Mouse (Mus musculus) lung, postnatal 0 days (tissue): ENCODE results near the gene Tssc4. TPM values are rescaled to one million over a fixed set of nuclear protein-coding genes. Genes with fewer than 3 reads are reported as not detected.

Experiments used
- ATAC-seq: fragments of 200-750 bp; cut with Nextera tagmentation; 2 replicates; pipeline ENCODE4 v1.8.0; 2017; ENCODE audit warnings: moderate library complexity
- DNase-seq: peaks from one replicate; pipeline ENCODE4 v3.0.0-alpha.2; 2016; ENCODE audit warnings: low spot score
- H3K27ac ChIP-seq: fragments of 300-500 bp; sonication (generic); 2 replicates; pipeline ENCODE4 v1.5.1; 2014; ENCODE audit warnings: antibody characterized with exemption, mild to moderate bottlenecking, low read length, mixed read lengths
- H3K27me3 ChIP-seq: fragments of 300-500 bp; sonication (generic); replicated peaks from 2 replicates; pipeline ENCODE4 v1.6.1; 2014; ENCODE audit warnings: low read length, mixed read lengths; ENCODE audit not compliant: insufficient read depth
- H3K36me3 ChIP-seq: fragments of 300-500 bp; sonication (generic); 2 replicates; pipeline ENCODE4 v1.6.1; 2014; ENCODE audit warnings: low read length, mixed read lengths; ENCODE audit not compliant: insufficient read depth
- H3K4me1 ChIP-seq: fragments of 300-500 bp; sonication (generic); 2 replicates; pipeline ENCODE4 v1.6.1; 2014; ENCODE audit warnings: antibody characterized with exemption, low read depth, low read length, mixed read lengths; ENCODE audit not compliant: insufficient read depth
- H3K4me2 ChIP-seq: fragments of 300-500 bp; sonication (generic); replicated peaks from 2 replicates; pipeline ENCODE4 v1.6.1; 2014; ENCODE audit warnings: low read depth, mild to moderate bottlenecking, low read length, moderate library complexity, mixed read lengths
- H3K4me3 ChIP-seq: fragments of 300-500 bp; sonication (generic); 2 replicates; pipeline ENCODE4 v1.5.1; 2014; ENCODE audit warnings: low read depth, low read length
- H3K9ac ChIP-seq: fragments of 300-500 bp; sonication (generic); replicated peaks from 2 replicates; pipeline ENCODE4 v1.6.1; 2014; ENCODE audit warnings: low read depth, mild to moderate bottlenecking
- H3K9me3 ChIP-seq: fragments of 300-500 bp; sonication (generic); 2 replicates; pipeline ENCODE4 v1.6.1; 2016; ENCODE audit warnings: low read length, mixed read lengths
- CTCF ChIP-seq: IDR thresholded peaks from 2 replicates; pipeline ENCODE4 v1.5.1; 2016; ENCODE audit warnings: antibody characterized with exemption, mild to moderate bottlenecking
- EP300 ChIP-seq: IDR thresholded peaks from 2 replicates; pipeline ENCODE4 v1.6.1; 2016; ENCODE audit warnings: antibody characterized with exemption, mild to moderate bottlenecking, control low read depth
- WGBS: fragments of 180-500 bp; shearing (Covaris S2); extraction: QIAGEN DNeasy Blood & Tissue Kit; methylation state at CpG from one replicate; pipeline ENCODE4 v1.1.7; 2014; 5-methylcytosine and 5-hydroxymethylcytosine counted together
- polyA plus RNA-seq: library from polyadenylated mRNA; unstranded; fragments of >200 nt; fragmentation: Nextera tagmentation; extraction: Ambion mirVana; gene quantifications from 2 replicates; pipeline ENCODE4 v1.2.1, GENCODE M21; 2015

Tssc4 gene
- polyA plus RNA-seq, 1 experiment from 2014 or later: 52.3 TPM

DNA sequence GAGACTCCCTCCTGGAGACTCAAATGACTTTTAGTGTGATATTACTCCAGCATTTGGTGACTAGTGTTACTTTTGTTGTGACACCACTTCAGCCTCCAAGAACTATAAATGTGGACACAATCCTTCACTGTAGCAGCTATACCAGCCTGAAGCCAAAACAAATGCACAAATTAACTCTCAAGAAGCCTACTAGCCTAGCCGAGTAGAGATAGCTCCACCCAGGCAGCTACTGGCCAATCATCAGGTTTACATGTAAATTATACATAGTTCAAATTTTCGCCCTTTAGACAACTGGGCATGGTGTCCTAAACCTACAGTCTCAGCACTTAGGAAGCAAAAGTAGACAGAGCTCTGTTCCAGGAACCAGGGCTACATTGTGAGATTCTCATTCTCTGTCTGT lies 17.7 kb upstream of the Tssc4 start:
- DNase-seq (no peak), ATAC-seq (no peak)
- no peaks in the 10 kb centered on the region for H3K9me3 ChIP-seq
- H3K4me2 ChIP-seq: no peak overlapping the region
- no peak overlapping the region for H3K9ac ChIP-seq
- no peak overlapping the region for H3K4me3 ChIP-seq
- no peak overlapping the region for H3K27ac ChIP-seq
- no peaks in the 10 kb centered on the region for H3K36me3 ChIP-seq
- H3K27me3 ChIP-seq: no peaks in the 10 kb centered on the region
- H3K4me1 ChIP-seq: peaks cover 32% of the 10 kb centered on the region; the same call in 1 of the 2 replicates
- WGBS: 44% methylated on average over 2 of the region's 2 CpGs
- TF ChIP-seq EP300 (no peak), CTCF (no peak)

DNA sequence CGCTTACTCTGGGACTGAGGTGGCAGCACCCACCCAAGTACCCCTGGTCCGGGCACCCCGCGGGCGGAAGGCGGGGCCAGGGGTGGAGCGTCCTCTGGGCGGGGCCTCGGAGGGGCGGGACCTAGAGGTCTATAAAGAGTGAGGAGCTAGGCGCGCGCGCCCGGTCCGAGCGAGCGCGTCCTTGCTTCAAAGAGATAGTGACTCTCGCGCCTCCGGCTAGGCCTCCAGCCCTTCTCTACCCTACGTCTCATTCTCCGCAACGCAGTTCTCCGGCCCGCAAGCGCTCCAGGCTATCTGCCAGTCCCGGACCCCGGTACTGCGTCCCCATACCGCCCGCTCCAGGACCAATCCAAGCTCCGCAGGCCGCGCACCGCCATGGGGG lies 16.4 kb upstream of the Tssc4 start, which contains the start of gene Cd81:
TSS of gene Cd81 (plus strand) at position 114 of the 382 bp plus-strand sequence.
- Histone ChIP-seq H3K4me3 (peak within 1 kb of the TSS; percentile 90), H3K4me1 (peaks cover 44% of the 10 kb centered on the region; the same call in 1 of the 2 replicates), H3K27me3 (no peaks in the 10 kb centered on the region), H3K9ac (peak within 1 kb of the TSS; percentile 88), H3K4me2 (peak within 1 kb of the TSS; percentile 86), H3K9me3 (no peaks in the 10 kb centered on the region), H3K27ac (peak within 1 kb of the TSS; percentile 94), H3K36me3 (no peaks in the 10 kb centered on the region)
- WGBS: under 1% methylated on average over 32 of the region's 37 CpGs
- ATAC-seq: peak; percentile 79
- DNase-seq: peak; percentile 87
- TF ChIP-seq EP300 (no peak), CTCF (no peak)

DNA sequence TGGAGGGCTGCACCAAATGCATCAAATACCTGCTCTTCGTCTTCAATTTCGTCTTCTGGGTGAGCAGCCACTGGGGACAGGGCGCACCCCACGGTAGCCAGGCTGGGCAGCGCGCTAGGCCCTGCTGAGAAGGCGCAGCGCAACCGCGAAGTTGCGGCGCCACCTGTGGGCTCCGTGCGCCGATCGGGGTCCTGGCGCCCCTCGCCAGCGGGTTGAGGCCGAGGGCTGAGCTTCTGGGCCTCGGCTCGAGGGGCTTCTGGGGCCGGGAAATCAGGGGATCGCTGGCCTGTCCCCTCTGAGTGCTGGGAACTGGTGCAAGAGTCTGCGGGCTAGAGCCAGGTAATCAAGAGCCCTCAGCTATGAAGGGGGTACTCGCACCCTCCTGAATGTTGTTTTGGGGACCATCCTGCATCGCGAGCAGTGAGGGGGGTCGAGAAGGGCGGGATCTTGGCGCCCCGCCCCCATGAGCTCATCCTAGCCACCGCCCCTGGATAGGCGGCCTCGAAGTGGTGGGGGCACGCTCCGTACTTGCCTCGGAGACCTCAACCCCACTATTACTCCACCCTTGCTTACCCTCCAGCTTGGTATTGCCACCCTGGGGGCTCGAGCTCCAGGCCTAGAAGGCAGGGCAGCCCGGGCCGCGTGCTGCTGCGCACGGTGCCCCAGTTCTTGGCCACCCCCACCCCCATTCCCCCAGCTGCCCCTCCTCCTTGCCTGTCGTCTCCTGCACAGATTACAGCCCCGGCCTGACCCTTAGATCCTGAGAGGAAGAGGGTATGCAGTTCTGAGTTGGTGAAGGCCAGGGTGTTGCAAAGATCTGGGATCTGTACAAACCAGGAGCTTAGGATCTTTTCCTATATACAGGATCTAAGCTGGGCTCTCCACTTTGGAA lies 15.8 kb upstream of the Tssc4 start:
- Histone ChIP-seq H3K27me3 (no peaks in the 10 kb centered on the region), H3K36me3 (no peaks in the 10 kb centered on the region), H3K27ac (peak overlapping the region; percentile 94), H3K9ac (peak overlapping the region; percentile 88), H3K4me2 (peak overlapping the region; percentile 86), H3K4me1 (peaks cover 50% of the 10 kb centered on the region), H3K4me3 (peak overlapping the region; percentile 90), H3K9me3 (no peaks in the 10 kb centered on the region)
- TF ChIP-seq CTCF (peak; percentile 53), EP300 (no peak)
- peak; percentile 58 for ATAC-seq
- under 1% methylated on average over 44 of the region's 46 CpGs for WGBS
- DNase-seq: peak; percentile 74

DNA sequence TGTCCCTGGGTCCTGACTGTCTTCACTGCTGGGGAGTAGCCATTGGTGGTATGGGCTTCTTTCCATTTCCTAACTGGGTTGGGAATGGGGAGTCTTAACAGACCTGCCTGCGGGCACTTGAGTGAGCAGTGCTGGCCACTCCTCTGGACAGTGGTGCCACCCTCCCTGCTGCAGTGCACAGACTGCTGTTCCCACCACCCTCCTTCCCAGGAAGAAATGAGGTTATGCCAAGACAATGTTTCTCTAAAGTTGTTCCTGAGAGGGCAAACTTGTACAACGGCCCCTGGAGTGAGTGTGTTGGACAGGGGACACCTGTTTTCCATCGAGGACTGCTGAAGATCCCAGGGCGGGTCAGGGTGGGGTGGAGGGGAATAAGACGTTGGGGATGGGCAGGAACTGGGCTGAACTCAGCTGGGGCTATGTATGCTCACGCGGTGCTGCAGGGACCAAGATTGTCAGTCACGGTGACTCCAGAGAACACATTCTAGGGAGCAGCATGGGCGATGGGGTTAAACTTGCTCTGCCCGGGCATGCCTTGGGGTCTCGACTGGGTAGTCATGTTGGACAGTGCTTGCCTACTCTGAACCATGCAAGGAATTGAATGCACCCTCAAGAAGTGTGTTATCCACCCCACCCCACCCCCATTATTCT lies 15.0 kb upstream of the Tssc4 start:
- H3K4me1 ChIP-seq: peaks cover 57% of the 10 kb centered on the region
- DNase-seq: peak; percentile 58

DNA sequence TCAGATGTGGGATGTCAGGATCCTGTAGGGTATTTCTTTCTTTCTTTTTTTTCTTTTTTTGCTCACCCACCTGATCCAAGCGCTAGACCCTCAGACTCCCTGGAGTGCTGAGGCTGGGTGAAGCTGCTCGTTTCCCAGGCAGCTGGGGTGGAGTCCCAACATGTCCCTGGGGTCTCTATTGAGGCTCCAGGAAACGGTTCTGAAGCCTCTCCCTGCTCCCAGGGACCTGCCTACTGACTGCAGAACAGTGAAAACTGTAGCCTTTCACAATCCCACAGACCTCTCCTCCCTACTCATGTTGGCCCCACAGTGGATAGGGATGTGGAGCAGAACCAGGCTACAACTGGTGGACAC lies 14.5 kb upstream of the Tssc4 start:
- Histone ChIP-seq H3K9me3 (no peaks in the 10 kb centered on the region), H3K4me3 (peak overlapping the region; percentile 90), H3K27me3 (no peaks in the 10 kb centered on the region), H3K4me2 (peak overlapping the region; percentile 86), H3K36me3 (no peaks in the 10 kb centered on the region), H3K9ac (peak overlapping the region; percentile 88), H3K27ac (peak overlapping the region; percentile 94), H3K4me1 (peaks cover 60% of the 10 kb centered on the region)
- 29% methylated on average over 3 of the region's 3 CpGs for WGBS
- DNase-seq: no peak
- no peak for TF ChIP-seq CTCF
- no peak for TF ChIP-seq EP300
- no peak for ATAC-seq

More for the DNA sequence above, 15.0 kb upstream of the Tssc4 start:
- Histone ChIP-seq H3K9me3 (no peaks in the 10 kb centered on the region), H3K27ac (peak overlapping the region; percentile 94), H3K4me2 (peak overlapping the region; percentile 86), H3K36me3 (no peaks in the 10 kb centered on the region), H3K27me3 (no peaks in the 10 kb centered on the region), H3K4me3 (peak overlapping the region; percentile 90), H3K9ac (peak overlapping the region; percentile 88)
- TF ChIP-seq EP300 (no peak), CTCF (no peak)
- 15% methylated on average over 11 of the region's 11 CpGs for whole genome bisulfite sequencing
- peak; percentile 26 for ATAC-seq

DNA sequence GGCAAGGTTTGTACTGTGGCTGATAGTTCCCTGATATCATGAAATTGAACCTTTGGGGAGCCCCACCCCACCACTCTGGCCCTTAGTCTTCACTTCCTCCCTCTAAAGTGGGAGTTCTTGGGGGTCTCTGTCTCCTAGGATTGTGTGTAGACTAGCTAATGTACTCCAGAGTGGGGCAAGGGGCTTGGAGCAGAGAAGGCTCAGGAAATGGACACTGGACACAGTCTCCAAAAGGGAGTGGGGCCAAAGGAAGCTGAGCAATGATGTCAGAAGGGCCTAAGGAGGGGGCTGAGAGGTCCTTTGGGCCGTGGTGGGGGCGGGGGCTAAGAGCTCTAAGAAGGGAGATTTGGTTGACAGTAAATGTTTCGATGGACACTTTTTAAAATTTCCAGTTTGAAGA lies 14.0 kb upstream of the Tssc4 start:
- Histone ChIP-seq H3K27me3 (no peaks in the 10 kb centered on the region), H3K4me3 (peak overlapping the region; percentile 90), H3K36me3 (no peaks in the 10 kb centered on the region), H3K27ac (peak overlapping the region; percentile 94), H3K4me2 (peak overlapping the region; percentile 86), H3K9me3 (no peaks in the 10 kb centered on the region), H3K4me1 (peaks cover 60% of the 10 kb centered on the region), H3K9ac (peak overlapping the region; percentile 88; the same call in 1 of the 2 replicates)
- 44% methylated on average over 3 of the region's 3 CpGs for WGBS
- TF ChIP-seq EP300: no peak
- TF ChIP-seq CTCF: no peak
- DNase-seq (no peak), ATAC-seq (no peak)
